16 mouse cellular contexts compared by ENCODE assay signal in genomic region chr6:6869961-6870800, GRCm38 (mm10). TPM values are rescaled to one million over a fixed set of nuclear protein-coding genes. Genes with fewer than 3 reads are reported as not detected.
DNase-seq lines count a peak whose midpoint lies in the region; ATAC-seq and TF ChIP-seq lines count a peak whose summit lies in the region.
"Had no signal": no experiment of that assay in that cellular context is flagged by ENCODE, and none has a peak within 500 bp of the region (broad histone marks: within the 10 kb centered on the region; RNA-seq: fewer than 3 reads in every experiment).

No protein-coding gene starts in this region.

- peak; percentile 41 for DNase-seq in embryo, embryonic 9.5 days (ENCODE audit: extremely low spot score)
- DNase-seq in thymus, adult 2 months: no peak
- DNase-seq in frontal cortex, adult 2 months (ENCODE audit: extremely low spot score in 1 of 2, low spot score in 1 of 2): no peak
- DNase-seq in spleen, adult 18-20 months: no peak
- DNase-seq: cerebellum, postnatal 14 days; gastrocnemius, postnatal 36 days; kidney, adult 11 months; lung, postnatal 14 days had no signal

- peak; percentile 39 for ATAC-seq in forebrain, embryonic 15.5 days (replicated peaks)
- no peak; the same call in 1 of the 2 replicates for ATAC-seq in midbrain, embryonic 15.5 days (replicated peaks)

- H3K27ac ChIP-seq in cortical plate, adult 2 months (ENCODE audit: insufficient read depth, low read length): no peak overlapping the region
- peak overlapping the region; percentile 93 for H3K27ac ChIP-seq in forebrain, embryonic 15.5 days (replicated peaks)
- 0 out of 2 replicates have a peak overlapping the region, but pooled peaks have one; percentile 15 for H3K27ac ChIP-seq in midbrain, embryonic 15.5 days
- no peak overlapping the region for H3K27ac ChIP-seq in thymus, adult 2 months (ENCODE audit: control insufficient read depth, insufficient read depth, low read length)
- H3K27ac ChIP-seq: layer of hippocampus, adult 2 months; liver, embryonic 14.5 days had no signal

- H3K9ac ChIP-seq in forebrain, embryonic 15.5 days (replicated peaks): peak overlapping the region; percentile 4
- no peak overlapping the region for H3K9ac ChIP-seq in midbrain, embryonic 15.5 days
- H3K9ac ChIP-seq: liver, embryonic 14.5 days had no signal

- no peaks in the 10 kb centered on the region for H3K36me3 ChIP-seq in forebrain, embryonic 15.5 days
- H3K36me3 ChIP-seq in midbrain, embryonic 15.5 days (replicated peaks): no peaks in the 10 kb centered on the region
- H3K36me3 ChIP-seq in thymus, adult 2 months (ENCODE audit: control insufficient read depth, insufficient read depth, low read length): no peaks in the 10 kb centered on the region

- H3K4me1 ChIP-seq in cortical plate, adult 2 months (ENCODE audit: control insufficient read depth, insufficient read depth, low read length): no peaks in the 10 kb centered on the region
- peaks cover 7% of the 10 kb centered on the region; the same call in 1 of the 2 replicates for H3K4me1 ChIP-seq in forebrain, embryonic 15.5 days
- no peaks in the 10 kb centered on the region for H3K4me1 ChIP-seq in midbrain, embryonic 15.5 days
- no peaks in the 10 kb centered on the region for H3K4me1 ChIP-seq in thymus, adult 2 months (replicated peaks; ENCODE audit: control insufficient read depth, insufficient read depth, low read length)

- TF ChIP-seq POLR2A in cortical plate, adult 2 months (IDR thresholded peaks at IDR 0.05; ENCODE audit: extremely low read depth, insufficient read depth, low read length): no peak
- TF ChIP-seq POLR2A in thymus, adult 2 months (IDR thresholded peaks at IDR 0.05; ENCODE audit: control insufficient read depth, extremely low read depth, insufficient read depth, low read length, poor library complexity): no peak

- TF ChIP-seq CTCF in cortical plate, adult 2 months (IDR thresholded peaks at IDR 0.05; ENCODE audit: extremely low read depth, insufficient read depth, low read length): peak; percentile 10; the same call in 1 of the 2 replicates
- no peak for TF ChIP-seq CTCF in thymus, adult 2 months (IDR thresholded peaks at IDR 0.05; ENCODE audit: borderline replicate concordance, control insufficient read depth, extremely low read depth, insufficient read depth, low read length, poor library complexity)

- H3K27me3 ChIP-seq in forebrain, embryonic 15.5 days: peaks cover 43% of the 10 kb centered on the region
- peaks cover 84% of the 10 kb centered on the region for H3K27me3 ChIP-seq in midbrain, embryonic 15.5 days (replicated peaks)
- H3K27me3 ChIP-seq in thymus, adult 2 months (ENCODE audit: control insufficient read depth, insufficient read depth, low read length): peaks cover 7% of the 10 kb centered on the region
- H3K27me3 ChIP-seq: CH12.LX had no signal

- H3K4me2 ChIP-seq in forebrain, embryonic 15.5 days (replicated peaks): peak overlapping the region; percentile 66
- H3K4me2 ChIP-seq in midbrain, embryonic 15.5 days: no peak overlapping the region

- 1% methylated on average over 11 of the region's 11 CpGs for WGBS in forebrain, embryonic 15.5 days
- WGBS in midbrain, embryonic 15.5 days: 0% methylated on average over 11 of the region's 11 CpGs
- 5% methylated on average over 11 of the region's 11 CpGs for WGBS in thymus, adult 2 months

- no peaks in the 10 kb centered on the region for H3K9me3 ChIP-seq in forebrain, embryonic 15.5 days
- H3K9me3 ChIP-seq in midbrain, embryonic 15.5 days: no peaks in the 10 kb centered on the region

- H3K4me3 ChIP-seq in cortical plate, adult 2 months (ENCODE audit: insufficient read depth, low read length): 0 out of 2 replicates have a peak overlapping the region, but pooled peaks have one; percentile 2
- peak overlapping the region; percentile 40 for H3K4me3 ChIP-seq in forebrain, embryonic 15.5 days
- H3K4me3 ChIP-seq in midbrain, embryonic 15.5 days: 0 out of 2 replicates have a peak overlapping the region, but pooled peaks have one; percentile 1
- H3K4me3 ChIP-seq in thymus, adult 2 months (ENCODE audit: control insufficient read depth, insufficient read depth, low read length): no peak overlapping the region
- H3K4me3 ChIP-seq: layer of hippocampus, adult 2 months had no signal

RNA-seq across cellular contexts. Expression of gene Dlx6, which starts 7.0 kb away (rescaled TPM):
- 7.2 and 7.7 TPM in 2 replicates for polyA plus RNA-seq in cortical plate, adult 2 months (2012; rRNA removed)
- polyA plus RNA-seq in forebrain, embryonic 15.5 days (2015; fragmentation: Nextera tagmentation; extraction: Ambion mirVana): 13.2 and 14.7 TPM in 2 replicates
- polyA plus RNA-seq in midbrain, embryonic 15.5 days (2015; fragmentation: Nextera tagmentation; extraction: Ambion mirVana): 2.4 and 3.6 TPM in 2 replicates
- polyA plus RNA-seq in thymus, adult 2 months (2012; rRNA removed): not detected in 2 replicates
- polyA plus RNA-seq in frontal cortex, adult 2 months (2012; rRNA removed): 27.4 and 35.5 TPM in 2 replicates
- polyA plus RNA-seq: heart, postnatal 0 days; liver, embryonic 14.5 days; small intestine, adult 2 months had no signal

RNA-seq across cellular contexts. Expression of gene Dlx5, which starts 11.7 kb away (rescaled TPM):
- 2.4 and 2.7 TPM in 2 replicates for polyA plus RNA-seq in cortical plate, adult 2 months (2012; rRNA removed)
- 81.5 and 84.7 TPM in 2 replicates for polyA plus RNA-seq in forebrain, embryonic 15.5 days (2015; fragmentation: Nextera tagmentation; extraction: Ambion mirVana)
- polyA plus RNA-seq in midbrain, embryonic 15.5 days (2015; fragmentation: Nextera tagmentation; extraction: Ambion mirVana): 14.8 and 19.0 TPM in 2 replicates
- polyA plus RNA-seq in thymus, adult 2 months (2012; rRNA removed): 0.41 and 0.71 TPM in 2 replicates
- 20.9 and 28.3 TPM in 2 replicates for polyA plus RNA-seq in frontal cortex, adult 2 months (2012; rRNA removed)
- polyA plus RNA-seq: liver, embryonic 14.5 days; small intestine, adult 2 months had no signal

Comparison
In these comparisons a context has a peak if more than half of its experiments do, and no peak if none do; other contexts are left out.
1. H3K27ac ChIP-seq: peak in forebrain, embryonic 15.5 days (single experiment) and midbrain, embryonic 15.5 days (single experiment); none in cortical plate, adult 2 months (single experiment) and thymus, adult 2 months (single experiment).